Mouse (Mus musculus): Measurements from ENCODE around the gene Has1. TPM values are rescaled to one million over a fixed set of nuclear protein-coding genes. Genes with fewer than 3 reads are reported as not detected.
A peak's percentile ranks its signal among the peaks of the same experiment; 100 is the strongest.

Has1 gene
- polyA plus RNA-seq, 1 experiment from 2014 or later: 0.88 TPM

DNA sequence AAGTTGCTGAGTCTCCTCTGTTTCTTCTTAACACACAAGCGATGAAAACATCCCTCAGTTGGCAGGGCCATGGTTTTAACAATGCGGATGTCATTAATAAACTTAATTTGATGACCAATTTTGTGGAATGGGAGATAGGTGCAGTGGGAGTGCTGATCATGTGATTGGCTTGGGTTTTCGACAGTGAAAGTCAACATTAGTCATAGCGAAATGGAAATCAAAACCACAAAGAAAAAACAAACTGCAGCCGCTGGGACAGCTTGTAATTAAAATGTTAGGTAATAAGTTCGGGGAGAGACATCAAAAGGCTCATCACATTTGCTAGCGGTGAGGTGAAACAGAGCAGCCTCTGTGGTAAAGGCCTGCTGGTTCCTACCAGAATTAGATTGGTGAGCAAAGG is 14.2 kb downstream of the Has1 start:
- Histone ChIP-seq H3K27ac (no peak overlapping the region), H3K4me3 (replicated peaks) (no peak overlapping the region), H3K9me3 (replicated peaks) (no peaks in the 10 kb centered on the region), H3K4me2 (no peak overlapping the region), H3K36me3 (peaks cover 51% of the 10 kb centered on the region), H3K27me3 (no peaks in the 10 kb centered on the region), H3K9ac (no peak overlapping the region), H3K4me1 (peaks cover 29% of the 10 kb centered on the region)
- 89% methylated on average over 7 of the region's 7 CpGs for WGBS
- no peak for ATAC-seq (replicated peaks; ENCODE audit: low FRiP score)

- Histone ChIP-seq H3K9me3 (replicated peaks) (no peaks in the 10 kb centered on the region), H3K4me2 (no peak overlapping the region), H3K36me3 (peaks cover 65% of the 10 kb centered on the region), H3K4me3 (replicated peaks) (no peak overlapping the region), H3K27me3 (no peaks in the 10 kb centered on the region), H3K27ac (no peak overlapping the region), H3K9ac (no peak overlapping the region), H3K4me1 (peaks cover 45% of the 10 kb centered on the region)
- ATAC-seq (replicated peaks; ENCODE audit: low FRiP score): no peak
- 91% methylated on average over 2 of the region's 2 CpGs for WGBS
Measured at GRCm38 (mm10) chr17:17839276-17839675, 15.7 kb downstream of the Has1 start.

- WGBS: under 1% methylated on average over 41 of the region's 43 CpGs
- peak overlapping the region; percentile 47 for H3K9ac ChIP-seq
- H3K4me2 ChIP-seq: peak overlapping the region; percentile 71
- peaks cover 54% of the 10 kb centered on the region for H3K4me1 ChIP-seq
- no peaks in the 10 kb centered on the region for H3K9me3 ChIP-seq (replicated peaks)
- peak; percentile 98 for ATAC-seq (replicated peaks; ENCODE audit: low FRiP score)
- peak overlapping the region; percentile 91 for H3K27ac ChIP-seq
- H3K27me3 ChIP-seq: no peaks in the 10 kb centered on the region
- H3K4me3 ChIP-seq (replicated peaks): peak overlapping the region; percentile 49
- peaks cover 76% of the 10 kb centered on the region for H3K36me3 ChIP-seq
Measured at GRCm38 (mm10) chr17:17837919-17838701, 16.9 kb downstream of the Has1 start.

DNA sequence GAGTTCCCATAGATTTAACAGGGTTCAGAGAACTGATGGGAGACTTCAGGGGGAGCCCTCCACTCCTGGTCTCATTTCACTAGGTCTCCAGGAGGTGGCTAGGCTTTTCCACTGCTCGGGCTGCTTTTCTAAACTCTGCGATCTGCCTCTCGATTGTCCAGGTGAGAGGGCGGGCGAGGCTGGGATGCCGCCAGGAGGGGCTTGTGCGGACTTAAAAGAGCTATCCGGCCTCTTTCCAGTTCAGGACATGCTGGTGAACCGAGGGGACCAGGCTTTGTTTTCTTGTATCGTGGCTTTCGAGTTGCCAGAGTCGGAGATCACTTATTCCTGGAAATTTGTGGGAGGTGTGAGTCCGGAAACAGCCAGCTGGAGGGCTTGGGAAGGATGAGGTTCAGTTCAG is 17.6 kb downstream of the Has1 start:
- Histone ChIP-seq H3K4me3 (replicated peaks) (peak overlapping the region; percentile 49), H3K36me3 (peaks cover 75% of the 10 kb centered on the region), H3K4me1 (peaks cover 57% of the 10 kb centered on the region), H3K27ac (peak overlapping the region; percentile 91), H3K4me2 (peak overlapping the region; percentile 71), H3K9ac (peak overlapping the region; percentile 47), H3K27me3 (no peaks in the 10 kb centered on the region), H3K9me3 (replicated peaks) (no peaks in the 10 kb centered on the region)
- ATAC-seq (replicated peaks; ENCODE audit: low FRiP score): peak; percentile 1; the same call in 1 of the 2 replicates
- WGBS: 5% methylated on average over 13 of the region's 13 CpGs

DNA sequence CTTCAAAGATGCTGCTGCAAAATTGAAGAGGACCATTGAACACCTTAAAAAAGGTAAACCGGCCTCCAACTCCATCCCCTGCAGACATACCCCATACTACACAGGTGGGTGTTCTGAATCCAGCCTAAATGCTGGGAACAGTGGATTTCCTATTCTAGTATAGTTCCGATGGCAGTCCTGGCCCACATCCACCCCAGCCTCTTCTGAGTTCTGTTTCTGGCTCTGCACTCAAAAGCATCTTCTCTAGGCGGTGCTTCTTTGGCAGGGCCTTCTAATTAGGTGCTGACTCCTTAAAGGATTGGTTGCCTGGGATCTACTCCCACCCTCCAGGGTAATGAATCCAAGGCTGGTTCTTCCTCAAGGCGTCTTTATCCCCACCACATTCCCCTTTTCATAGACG is 18.9 kb downstream of the Has1 start:
- Histone ChIP-seq H3K4me1 (peaks cover 69% of the 10 kb centered on the region), H3K4me3 (replicated peaks) (no peak overlapping the region), H3K4me2 (no peak overlapping the region), H3K9me3 (replicated peaks) (no peaks in the 10 kb centered on the region), H3K36me3 (peaks cover 74% of the 10 kb centered on the region), H3K9ac (no peak overlapping the region), H3K27ac (no peak overlapping the region), H3K27me3 (no peaks in the 10 kb centered on the region)
- WGBS: 76% methylated on average over 5 of the region's 5 CpGs
- ATAC-seq (replicated peaks; ENCODE audit: low FRiP score): no peak

DNA sequence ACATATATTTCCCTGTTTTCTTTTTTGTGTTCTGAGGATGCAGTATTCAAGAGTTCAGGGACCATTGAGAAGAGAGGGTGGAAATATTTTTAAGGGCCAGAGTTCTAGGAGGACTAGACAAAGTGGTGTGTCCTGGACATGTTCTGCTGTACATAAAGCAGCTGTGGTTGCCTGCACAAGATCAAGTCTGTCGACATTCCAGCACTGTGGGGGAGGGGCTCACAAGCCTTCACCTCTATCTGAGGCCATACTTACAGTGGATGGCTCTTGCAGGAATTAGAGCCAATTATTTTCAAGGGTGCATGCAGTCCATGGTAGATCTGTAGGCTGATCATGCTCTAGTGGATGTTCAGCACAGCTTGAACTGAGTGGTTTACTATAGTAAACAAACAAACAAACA is 20.1 kb downstream of the Has1 start:
- Histone ChIP-seq H3K4me2 (peak overlapping the region; percentile 21; the same call in 1 of the 2 replicates), H3K27me3 (no peaks in the 10 kb centered on the region), H3K9ac (no peak overlapping the region), H3K27ac (0 out of 2 replicates have a peak overlapping the region, but pooled peaks have one; percentile 52), H3K36me3 (peaks cover 67% of the 10 kb centered on the region), H3K9me3 (replicated peaks) (no peaks in the 10 kb centered on the region), H3K4me1 (peaks cover 81% of the 10 kb centered on the region), H3K4me3 (replicated peaks) (no peak overlapping the region)
- no peak for ATAC-seq (replicated peaks; ENCODE audit: low FRiP score)
- WGBS: 0% methylated on average over 1 of the region's 1 CpGs

DNA sequence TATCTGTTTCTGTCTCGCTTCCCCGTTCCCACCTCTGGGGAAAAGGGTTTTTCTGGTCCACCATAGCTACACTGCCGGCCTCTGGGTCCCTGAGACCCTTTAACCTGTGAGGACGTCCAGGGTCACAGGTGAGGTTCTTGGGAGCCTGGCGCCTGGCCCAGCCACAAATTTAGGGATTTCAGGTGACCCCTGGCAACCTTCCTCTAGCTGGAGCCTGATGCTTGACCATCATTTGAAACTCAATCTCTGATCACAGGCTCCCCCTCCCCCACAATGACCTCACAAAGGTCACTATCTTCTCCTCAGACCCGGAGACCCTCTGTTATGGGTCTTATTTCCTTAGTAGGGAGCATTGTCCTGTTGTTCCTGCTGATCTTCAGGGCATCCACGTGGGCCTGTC is 24.3 kb downstream of the Has1 start:
- no peak for ATAC-seq (replicated peaks; ENCODE audit: low FRiP score)
- H3K9ac ChIP-seq: peak overlapping the region; percentile 33; the same call in 1 of the 2 replicates
- no peaks in the 10 kb centered on the region for H3K9me3 ChIP-seq (replicated peaks)
- 34% methylated on average over 7 of the region's 7 CpGs for WGBS
- peak overlapping the region; percentile 85 for H3K4me3 ChIP-seq (replicated peaks)
- H3K4me1 ChIP-seq: peaks cover 62% of the 10 kb centered on the region
- no peaks in the 10 kb centered on the region for H3K27me3 ChIP-seq
- H3K36me3 ChIP-seq: peaks cover 46% of the 10 kb centered on the region
- 0 out of 2 replicates have a peak overlapping the region, but pooled peaks have one; percentile 99 for H3K27ac ChIP-seq
- H3K4me2 ChIP-seq: peak overlapping the region; percentile 81

- ATAC-seq (replicated peaks; ENCODE audit: low FRiP score): no peak
- H3K27me3 ChIP-seq: no peaks in the 10 kb centered on the region
- peak overlapping the region; percentile 81 for H3K4me2 ChIP-seq
- H3K9me3 ChIP-seq (replicated peaks): no peaks in the 10 kb centered on the region
- WGBS: 28% methylated on average over 23 of the region's 23 CpGs
- peaks cover 57% of the 10 kb centered on the region for H3K4me1 ChIP-seq
- peaks cover 39% of the 10 kb centered on the region for H3K36me3 ChIP-seq
- peak overlapping the region; percentile 78 for H3K9ac ChIP-seq
- peak overlapping the region; percentile 85 for H3K4me3 ChIP-seq (replicated peaks)
- peak overlapping the region; percentile 99 for H3K27ac ChIP-seq
Measured at GRCm38 (mm10) chr17:17829816-17830535, 25.0 kb downstream of the Has1 start.

GRCm38 (mm10) chr17:17829052-17829785 is 25.8 kb downstream of the Has1 start:
- no peaks in the 10 kb centered on the region for H3K27me3 ChIP-seq
- WGBS: 2% methylated on average over 6 of the region's 6 CpGs
- no peaks in the 10 kb centered on the region for H3K9me3 ChIP-seq (replicated peaks)
- peak overlapping the region; percentile 99 for H3K27ac ChIP-seq
- H3K4me1 ChIP-seq: peaks cover 50% of the 10 kb centered on the region
- peak overlapping the region; percentile 78 for H3K9ac ChIP-seq
- H3K4me2 ChIP-seq: peak overlapping the region; percentile 81
- peak overlapping the region; percentile 85 for H3K4me3 ChIP-seq (replicated peaks)
- H3K36me3 ChIP-seq: peaks cover 32% of the 10 kb centered on the region
- ATAC-seq (replicated peaks; ENCODE audit: low FRiP score): no peak

DNA sequence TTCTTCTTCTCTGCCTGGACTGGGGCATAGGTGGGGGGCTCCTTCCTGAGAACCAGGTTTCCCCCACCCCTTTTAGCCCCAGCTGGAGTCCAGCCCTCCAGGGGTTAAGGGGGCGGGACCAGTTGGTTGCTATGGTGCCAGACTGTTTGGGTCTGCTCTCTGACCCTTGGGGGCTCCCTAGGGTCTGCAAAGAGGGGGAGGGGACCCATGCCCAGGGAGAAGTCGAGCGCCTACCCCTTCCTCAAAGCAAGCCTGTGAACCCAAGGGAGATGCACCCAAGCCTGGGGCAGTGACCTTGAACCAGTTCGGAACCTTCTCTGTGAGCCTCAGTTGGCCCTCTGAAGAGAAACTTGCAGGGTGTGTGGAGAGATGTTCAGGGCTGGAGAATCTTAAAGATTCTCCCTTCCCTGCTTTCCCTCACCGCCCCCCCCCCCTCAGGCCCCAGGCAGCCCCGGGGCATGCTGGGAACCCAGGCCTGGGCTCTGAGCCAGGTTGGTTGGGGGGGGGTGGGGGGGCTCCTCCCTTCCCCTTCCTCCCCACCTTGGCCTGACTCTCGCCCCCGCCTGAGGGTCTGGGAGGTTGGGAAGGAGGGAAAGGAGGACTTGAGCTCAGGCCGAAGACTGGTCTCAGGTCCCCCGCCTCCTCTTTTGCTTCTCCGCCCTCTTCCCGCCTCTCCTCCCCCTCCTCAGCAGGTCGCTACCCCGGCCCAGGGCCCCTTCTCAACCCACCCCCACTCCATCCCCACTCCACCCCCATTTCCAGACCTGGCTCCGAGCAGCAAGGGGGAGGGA is 26.6 kb downstream of the Has1 start:
- Histone ChIP-seq H3K27me3 (no peaks in the 10 kb centered on the region), H3K4me3 (replicated peaks) (peak overlapping the region; percentile 85), H3K9me3 (replicated peaks) (no peaks in the 10 kb centered on the region), H3K4me1 (peaks cover 42% of the 10 kb centered on the region), H3K36me3 (peaks cover 24% of the 10 kb centered on the region), H3K27ac (peak overlapping the region; percentile 99), H3K4me2 (peak overlapping the region; percentile 81), H3K9ac (peak overlapping the region; percentile 78)
- peak; percentile 53 for ATAC-seq (replicated peaks; ENCODE audit: low FRiP score)
- 0% methylated on average over 13 of the region's 15 CpGs for WGBS

GRCm38 (mm10) chr17:17827658-17828190 is 27.3 kb downstream of the Has1 start:
- Histone ChIP-seq H3K9ac (peak overlapping the region; percentile 78), H3K27me3 (no peaks in the 10 kb centered on the region), H3K9me3 (replicated peaks) (no peaks in the 10 kb centered on the region), H3K27ac (peak overlapping the region; percentile 99), H3K4me2 (peak overlapping the region; percentile 81), H3K36me3 (peaks cover 19% of the 10 kb centered on the region), H3K4me3 (replicated peaks) (peak overlapping the region; percentile 85), H3K4me1 (peaks cover 38% of the 10 kb centered on the region)
- 1% methylated on average over 13 of the region's 13 CpGs for whole genome bisulfite sequencing
- ATAC-seq (replicated peaks; ENCODE audit: low FRiP score): peak; percentile 57

All from kidney, embryonic 15.5 days (tissue).